Mouse (Mus musculus) midbrain, postnatal 0 days (tissue): ENCODE results near the gene Rbm4b. TPM values are rescaled to one million over a fixed set of nuclear protein-coding genes. Genes with fewer than 3 reads are reported as not detected.

ENCODE experiments used
- ATAC-seq: fragments of 200-750 bp; cut with Nextera tagmentation; 2 replicates; pipeline ENCODE4 v1.8.0; 2017; ENCODE audit warnings: moderate number of reproducible peaks, mild to moderate bottlenecking, moderate TSS enrichment, moderate library complexity; ENCODE audit not compliant: low FRiP score
- DNase-seq: peaks from one replicate; pipeline ENCODE4 v3.0.0-alpha.2; 2015; ENCODE audit warnings: low spot score
- H3K27ac ChIP-seq: fragments of 300-500 bp; sonication (generic); 2 replicates; pipeline ENCODE4 v1.5.1; 2014; ENCODE audit warnings: low read depth, mild to moderate bottlenecking, low read length, mixed read lengths
- H3K27me3 ChIP-seq: fragments of 300-500 bp; sonication (generic); 2 replicates; pipeline ENCODE4 v1.6.1; 2014; ENCODE audit warnings: low read length, control low read depth, mixed read lengths; ENCODE audit not compliant: insufficient read depth
- H3K36me3 ChIP-seq: fragments of 300-500 bp; sonication (generic); 2 replicates; pipeline ENCODE4 v1.6.1; 2014; ENCODE audit warnings: low read length, control low read depth, mixed read lengths; ENCODE audit not compliant: insufficient read depth
- H3K4me1 ChIP-seq: fragments of 300-500 bp; sonication (generic); 2 replicates; pipeline ENCODE4 v1.6.1; 2014; ENCODE audit warnings: mild to moderate bottlenecking, control low read depth, antibody characterized with exemption, low read length, mixed read lengths; ENCODE audit not compliant: insufficient read depth
- H3K4me2 ChIP-seq: fragments of 300-500 bp; sonication (generic); 2 replicates; pipeline ENCODE4 v1.6.1; 2014; ENCODE audit warnings: low read depth, mild to moderate bottlenecking, low read length, mixed read lengths; ENCODE audit not compliant: poor library complexity, severe bottlenecking
- H3K4me3 ChIP-seq: fragments of 300-500 bp; sonication (generic); 2 replicates; pipeline ENCODE4 v1.5.1; 2014; ENCODE audit warnings: low read depth, mild to moderate bottlenecking, low read length, moderate library complexity
- H3K9ac ChIP-seq: fragments of 300-500 bp; sonication (generic); replicated peaks from 2 replicates; pipeline ENCODE4 v1.6.1; 2014; ENCODE audit warnings: mild to moderate bottlenecking, low read length, moderate library complexity, mixed read lengths; ENCODE audit not compliant: poor library complexity, severe bottlenecking
- H3K9me3 ChIP-seq: fragments of 300-500 bp; sonication (generic); 2 replicates; pipeline ENCODE4 v1.6.1; 2016; ENCODE audit warnings: low read length, control low read depth
- CTCF ChIP-seq: IDR thresholded peaks from 2 replicates; pipeline ENCODE4 v1.5.1; 2016; ENCODE audit warnings: antibody characterized with exemption, mild to moderate bottlenecking
- WGBS: fragments of 180-500 bp; shearing (Covaris S2); extraction: QIAGEN DNeasy Blood & Tissue Kit; methylation state at CpG from one replicate; pipeline ENCODE4 v1.1.7; 2014; 5-methylcytosine and 5-hydroxymethylcytosine counted together
- polyA plus RNA-seq: library from polyadenylated mRNA; unstranded; fragments of >200 nt; fragmentation: Nextera tagmentation; extraction: Ambion mirVana; gene quantifications from 2 replicates; pipeline ENCODE4 v1.2.1, GENCODE M21; 2015
- total RNA-seq: library from RNA; depleted of rRNA; stranded (reverse); fragments of >200 nt; gene quantifications from 2 replicates; pipeline ENCODE4 v1.2.3, GENCODE M21; 2014

Rbm4b gene
- total and polyA plus RNA-seq, 2 experiments from 2014 or later: 63.2 to 89.7 TPM

- DNase-seq: no peak
- no peak overlapping the region for H3K4me2 ChIP-seq
- no peak for ATAC-seq
- H3K9ac ChIP-seq: no peak overlapping the region
- H3K27ac ChIP-seq: no peak overlapping the region
- no peak for TF ChIP-seq CTCF
- H3K36me3 ChIP-seq: peaks cover 34% of the 10 kb centered on the region
- H3K9me3 ChIP-seq: no peaks in the 10 kb centered on the region
- 95% methylated on average over 5 of the region's 5 CpGs for WGBS
- H3K4me1 ChIP-seq: no peaks in the 10 kb centered on the region
- no peaks in the 10 kb centered on the region for H3K27me3 ChIP-seq
- no peak overlapping the region for H3K4me3 ChIP-seq
Observed at GRCm38 (mm10) chr19:4799083-4799482, 42.8 kb downstream of the Rbm4b start.

GRCm38 (mm10) chr19:4802691-4803091 is 46.4 kb downstream of the Rbm4b start:
- WGBS: 88% methylated on average over 7 of the region's 7 CpGs

GRCm38 (mm10) chr19:4803283-4803682 is 47.0 kb downstream of the Rbm4b start:
- H3K9me3 ChIP-seq: no peaks in the 10 kb centered on the region
- peaks cover 34% of the 10 kb centered on the region for H3K36me3 ChIP-seq
- DNase-seq (peak; percentile 7), ATAC-seq (no peak)
- no peak overlapping the region for H3K4me3 ChIP-seq
- H3K4me1 ChIP-seq: no peaks in the 10 kb centered on the region
- TF ChIP-seq CTCF: no peak
- 81% methylated on average over 10 of the region's 10 CpGs for WGBS
- no peak overlapping the region for H3K4me2 ChIP-seq
- H3K9ac ChIP-seq: no peak overlapping the region
- no peak overlapping the region for H3K27ac ChIP-seq
- no peaks in the 10 kb centered on the region for H3K27me3 ChIP-seq

More at GRCm38 (mm10) chr19:4802691-4803091, 46.4 kb downstream of the Rbm4b start:
- peak; percentile 61 for DNase-seq
- Histone ChIP-seq H3K9me3 (no peaks in the 10 kb centered on the region), H3K27ac (no peak overlapping the region), H3K36me3 (peaks cover 34% of the 10 kb centered on the region), H3K4me1 (no peaks in the 10 kb centered on the region), H3K9ac (no peak overlapping the region), H3K4me3 (no peak overlapping the region), H3K27me3 (no peaks in the 10 kb centered on the region), H3K4me2 (no peak overlapping the region)
- ATAC-seq: no peak
- TF ChIP-seq CTCF: no peak

GRCm38 (mm10) chr19:4810309-4810708 is 54.0 kb downstream of the Rbm4b start:
- H3K4me3 ChIP-seq: peak overlapping the region; percentile 83
- peaks cover 13% of the 10 kb centered on the region; the same call in 1 of the 2 replicates for H3K4me1 ChIP-seq
- no peaks in the 10 kb centered on the region for H3K9me3 ChIP-seq
- under 1% methylated on average over 14 of the region's 14 CpGs for whole genome bisulfite sequencing
- DNase-seq: no peak
- no peaks in the 10 kb centered on the region for H3K36me3 ChIP-seq
- H3K9ac ChIP-seq: peak overlapping the region; percentile 78
- peak overlapping the region; percentile 89; the same call in 1 of the 2 replicates for H3K27ac ChIP-seq
- no peaks in the 10 kb centered on the region for H3K27me3 ChIP-seq
- peak overlapping the region; percentile 76 for H3K4me2 ChIP-seq
- TF ChIP-seq CTCF: no peak
- no peak for ATAC-seq

GRCm38 (mm10) chr19:4810746-4811062 is 54.4 kb downstream of the Rbm4b start:
- Histone ChIP-seq H3K9ac (peak overlapping the region; percentile 78), H3K4me1 (peaks cover 13% of the 10 kb centered on the region; the same call in 1 of the 2 replicates), H3K36me3 (no peaks in the 10 kb centered on the region), H3K27ac (peak overlapping the region; percentile 89), H3K9me3 (no peaks in the 10 kb centered on the region), H3K4me2 (peak overlapping the region; percentile 76), H3K27me3 (no peaks in the 10 kb centered on the region), H3K4me3 (peak overlapping the region; percentile 83)
- no peak for TF ChIP-seq CTCF
- ATAC-seq (no peak), DNase-seq (no peak)
- 0% methylated on average over 16 of the region's 17 CpGs for WGBS

GRCm38 (mm10) chr19:4811063-4811908 is 55.0 kb downstream of the Rbm4b start, which contains the start of the genes Gm21992 and Rbm14:
Gene Gm21992, minus strand, starts transcription at chr19:4811612.
Gene Rbm14, minus strand, starts transcription at chr19:4811634.
- under 1% methylated on average over 83 of the region's 83 CpGs for WGBS

More at GRCm38 (mm10) chr19:4811063-4811908, 55.0 kb downstream of the Rbm4b start, which contains the start of the genes Gm21992 and Rbm14:
- DNase-seq (peak; percentile 99), ATAC-seq (peak; percentile 98)
- no peak for TF ChIP-seq CTCF
- H3K9ac ChIP-seq: peak within 1 kb of the TSS; percentile 78
- H3K36me3 ChIP-seq: no peaks in the 10 kb centered on the region
- no peaks in the 10 kb centered on the region for H3K27me3 ChIP-seq
- H3K9me3 ChIP-seq: no peaks in the 10 kb centered on the region
- H3K4me2 ChIP-seq: peak within 1 kb of the TSS; percentile 76
- H3K4me3 ChIP-seq: peak within 1 kb of the TSS; percentile 83
- H3K4me1 ChIP-seq: peaks cover 13% of the 10 kb centered on the region; the same call in 1 of the 2 replicates
- peak within 1 kb of the TSS; percentile 89 for H3K27ac ChIP-seq
